Mouse (Mus musculus) C2C12 (cell line): ENCODE measurements around the gene Reln.

Experiments
- CTCF ChIP-seq: IDR thresholded peaks from one replicate; pipeline ENCODE4 v1.5.1; 2011; ENCODE audit not compliant: control insufficient read depth, insufficient read depth, insufficient read length
- MAX ChIP-seq: IDR thresholded peaks from one replicate; pipeline ENCODE4 v1.6.1; 2011; ENCODE audit warnings: mild to moderate bottlenecking, control low read depth
- USF1 ChIP-seq: IDR thresholded peaks from one replicate; pipeline ENCODE4 v1.6.1; 2011; ENCODE audit warnings: low read depth, mild to moderate bottlenecking, control low read depth, moderate library complexity

DNA sequence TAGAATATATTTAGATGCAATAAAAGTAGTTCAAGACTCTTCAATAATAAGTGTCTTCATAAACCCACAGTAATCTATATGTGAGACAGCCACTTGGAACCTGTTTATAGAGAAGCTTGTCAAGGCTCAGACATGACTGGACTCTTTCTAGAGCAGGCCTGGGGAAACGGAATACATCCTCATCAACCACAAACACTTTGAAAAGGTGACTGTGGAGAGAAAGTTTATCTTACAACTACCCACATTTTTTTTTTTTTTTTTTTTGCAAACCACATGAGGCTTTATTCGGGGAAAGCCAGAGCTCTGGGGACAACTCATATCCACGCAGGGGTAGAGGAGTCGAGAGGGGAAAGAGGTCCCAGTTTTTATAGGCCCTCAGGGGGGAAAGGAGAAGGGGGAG is 36.6 kb downstream of the Reln start:
- TF ChIP-seq CTCF = no peak
- TF ChIP-seq MAX = no peak
- TF ChIP-seq USF1 = no peak
